Mouse (Mus musculus) E14TG2a.4 (cell line): ENCODE results near the gene Sectm1a.
"Not testable (repeated sequence)": the region's sequence is repeated elsewhere in the genome, so short reads cannot be mapped to it uniquely, and the experiment has no call there.

Experiments
- H3K27me3 ChIP-seq: 2 replicates; pipeline ENCODE4 v1.6.1; 2014; ENCODE audit warnings: low read length, control low read depth; ENCODE audit not compliant: insufficient read depth
- H3K36me3 ChIP-seq: 2 replicates; pipeline ENCODE4 v1.6.1; 2014; ENCODE audit warnings: low read length, control low read depth; ENCODE audit not compliant: insufficient read depth
- H3K4me1 ChIP-seq: replicated peaks from 2 replicates; pipeline ENCODE4 v1.6.1; 2014; ENCODE audit warnings: low read depth, low read length, control low read depth
- H3K4me3 ChIP-seq: replicated peaks from 2 replicates; pipeline ENCODE4 v1.5.1; 2014; ENCODE audit warnings: mild to moderate bottlenecking, low read length
- H3K9me3 ChIP-seq: 2 replicates; pipeline ENCODE4 v1.6.1; 2014; ENCODE audit warnings: low read length, control low read depth
- CTCF ChIP-seq: conservative IDR thresholded peaks from 2 replicates; pipeline ENCODE4 v1.5.1; 2014; ENCODE audit warnings: low read length
- NANOG ChIP-seq: IDR thresholded peaks from 2 replicates; pipeline ENCODE4 v1.6.1; 2014; ENCODE audit warnings: borderline replicate concordance, low read length, mixed read lengths
- POU5F1 ChIP-seq: IDR thresholded peaks from 2 replicates; pipeline ENCODE4 v1.6.1; 2014; ENCODE audit warnings: low read length, borderline replicate concordance

The Sectm1a gene

GRCm38 (mm10) chr11:121118106-121118505 is 37.1 kb upstream of the Sectm1a start:
- H3K36me3 ChIP-seq = no peaks in the 10 kb centered on the region
- no peak overlapping the region for H3K4me3 ChIP-seq
- H3K27me3 ChIP-seq = peaks cover 24% of the 10 kb centered on the region
- 0 out of 2 replicates have a peak, but pooled peaks cover 3% of the 10 kb centered on the region for H3K9me3 ChIP-seq
- TF ChIP-seq POU5F1 (no peak), CTCF (no peak), NANOG (no peak)
- peaks cover 3% of the 10 kb centered on the region; the same call in 1 of the 2 replicates for H3K4me1 ChIP-seq

GRCm38 (mm10) chr11:121112091-121112775 is 31.2 kb upstream of the Sectm1a start:
- no peaks in the 10 kb centered on the region for H3K9me3 ChIP-seq
- no peaks in the 10 kb centered on the region for H3K4me1 ChIP-seq
- H3K27me3 ChIP-seq = peaks cover 15% of the 10 kb centered on the region
- no peaks in the 10 kb centered on the region for H3K36me3 ChIP-seq
- H3K4me3 ChIP-seq = no peak overlapping the region
- no peak for TF ChIP-seq POU5F1

- no peaks in the 10 kb centered on the region for H3K9me3 ChIP-seq
- no peaks in the 10 kb centered on the region for H3K36me3 ChIP-seq
- H3K4me3 ChIP-seq = no peak overlapping the region
- peaks cover 8% of the 10 kb centered on the region; the same call in 1 of the 2 replicates for H3K27me3 ChIP-seq
- H3K4me1 ChIP-seq = no peaks in the 10 kb centered on the region
- TF ChIP-seq CTCF (no peak), NANOG (no peak), POU5F1 (no peak)
Measured at GRCm38 (mm10) chr11:121111601-121112000, 30.6 kb upstream of the Sectm1a start.

- H3K4me3 ChIP-seq = no peak overlapping the region
- no peaks in the 10 kb centered on the region for H3K9me3 ChIP-seq
- no peaks in the 10 kb centered on the region for H3K4me1 ChIP-seq
- TF ChIP-seq CTCF = no peak
- TF ChIP-seq NANOG = no peak
- TF ChIP-seq POU5F1 = no peak
- peaks cover 5% of the 10 kb centered on the region; the same call in 1 of the 2 replicates for H3K27me3 ChIP-seq
- H3K36me3 ChIP-seq = no peaks in the 10 kb centered on the region
Measured at GRCm38 (mm10) chr11:121111051-121111450, 30.0 kb upstream of the Sectm1a start.

DNA sequence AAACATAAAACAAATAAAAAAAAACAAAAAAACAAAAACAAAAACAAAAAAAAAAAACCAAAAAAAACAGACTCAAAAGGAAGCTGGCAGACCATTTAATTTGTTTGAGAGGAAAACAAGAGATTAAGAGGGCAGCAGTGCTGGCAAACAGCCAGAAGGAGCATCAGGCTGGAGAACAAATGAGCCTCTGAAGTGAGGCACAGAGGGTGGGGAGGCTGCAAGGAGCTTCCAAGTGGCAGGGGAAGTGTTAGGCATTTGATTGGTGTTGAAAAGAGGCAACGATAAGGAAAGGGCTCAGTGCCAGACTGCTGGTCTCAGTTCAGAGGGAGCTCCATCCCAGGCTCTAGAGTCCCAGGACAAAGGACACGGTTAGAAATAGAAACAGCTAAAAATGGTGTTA is 29.0 kb upstream of the Sectm1a start:
- H3K4me1 ChIP-seq = no peaks in the 10 kb centered on the region
- H3K36me3 ChIP-seq = no peaks in the 10 kb centered on the region
- TF ChIP-seq CTCF = no peak
- TF ChIP-seq POU5F1 = no peak
- TF ChIP-seq NANOG = no peak
- H3K4me3 ChIP-seq = no peak overlapping the region
- peaks cover 5% of the 10 kb centered on the region; the same call in 1 of the 2 replicates for H3K27me3 ChIP-seq
- no peaks in the 10 kb centered on the region for H3K9me3 ChIP-seq

GRCm38 (mm10) chr11:121108061-121108460 is 27.0 kb upstream of the Sectm1a start:
- H3K4me3 ChIP-seq = no peak overlapping the region
- no peaks in the 10 kb centered on the region for H3K4me1 ChIP-seq
- H3K9me3 ChIP-seq = no peaks in the 10 kb centered on the region
- TF ChIP-seq POU5F1 (no peak), NANOG (no peak), CTCF (no peak)
- H3K27me3 ChIP-seq = peaks cover 5% of the 10 kb centered on the region; the same call in 1 of the 2 replicates
- no peaks in the 10 kb centered on the region for H3K36me3 ChIP-seq

GRCm38 (mm10) chr11:121107242-121107641 is 26.2 kb upstream of the Sectm1a start:
- H3K27me3 ChIP-seq, H3K4me1 ChIP-seq, H3K4me3 ChIP-seq, H3K36me3 ChIP-seq, H3K9me3 ChIP-seq: not testable (repeated sequence)

GRCm38 (mm10) chr11:121101124-121101805 is 20.2 kb upstream of the Sectm1a start:
- TF ChIP-seq POU5F1 (no peak), NANOG (no peak), CTCF (no peak)
- Histone ChIP-seq H3K4me1 (no peaks in the 10 kb centered on the region), H3K9me3 (no peaks in the 10 kb centered on the region), H3K36me3 (no peaks in the 10 kb centered on the region), H3K4me3 (no peak overlapping the region), H3K27me3 (no peaks in the 10 kb centered on the region)

- Histone ChIP-seq H3K9me3 (no peaks in the 10 kb centered on the region), H3K4me3 (no peak overlapping the region), H3K27me3 (no peaks in the 10 kb centered on the region), H3K4me1 (no peaks in the 10 kb centered on the region), H3K36me3 (no peaks in the 10 kb centered on the region)
- TF ChIP-seq NANOG (no peak), CTCF (no peak), POU5F1 (no peak)
Measured at GRCm38 (mm10) chr11:121100692-121101091, 19.7 kb upstream of the Sectm1a start.
